Mouse (Mus musculus) spleen, adult 2 months (tissue): Measurements from ENCODE around the gene Ptpn9.
"Not testable (repeated sequence)": the region's sequence is repeated elsewhere in the genome, so short reads cannot be mapped to it uniquely, and the experiment has no call there.

ENCODE experiments used
- CTCF ChIP-seq: fragments of 200-500 bp; IDR thresholded peaks from 2 replicates; pipeline ENCODE4 v1.5.1; 2011; ENCODE audit warnings: mild to moderate bottlenecking, inconsistent platforms; ENCODE audit not compliant: insufficient read depth, insufficient read length, insufficient replicate concordance; ENCODE audit errors: extremely low read depth
- POLR2A ChIP-seq: fragments of 200-500 bp; IDR thresholded peaks from 2 replicates; pipeline ENCODE4 v1.6.1; 2011; ENCODE audit warnings: low read depth, low read length, inconsistent platforms

DNA sequence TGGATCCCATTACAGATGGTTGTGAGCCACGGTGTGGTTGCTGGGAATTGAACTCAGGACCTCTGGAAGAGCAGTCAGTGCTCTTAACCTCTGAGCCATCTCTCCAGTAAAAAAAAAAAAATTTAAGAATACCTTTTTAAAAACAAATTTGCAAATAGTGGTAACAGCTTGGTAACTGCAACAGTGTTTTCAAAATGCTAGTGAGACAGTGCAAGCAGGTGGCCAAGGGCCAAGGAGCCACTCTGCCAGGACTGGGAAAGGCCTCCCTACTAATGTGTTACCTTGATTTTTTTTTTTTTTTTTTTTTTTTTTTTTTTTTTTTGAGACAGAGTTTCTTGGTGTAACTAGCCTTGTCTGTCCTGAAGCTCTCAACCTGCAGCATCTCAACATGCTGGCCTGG is 2.5 kb downstream of the Ptpn9 start:
- TF ChIP-seq CTCF, POLR2A: not testable (repeated sequence)
